In genomic region chr5:53153144-53153543, GRCm38 (mm10) we compare ENCODE assay signal across 23 mouse cellular contexts.
A peak's percentile ranks its signal among the peaks of the same experiment; 100 is the strongest.
DNase-seq lines count a peak whose midpoint lies in the region; ATAC-seq and TF ChIP-seq lines count a peak whose summit lies in the region.
"Had no signal": no experiment of that assay in that cellular context is flagged by ENCODE, and none has a peak within 500 bp of the region (broad histone marks: within the 10 kb centered on the region; RNA-seq: fewer than 3 reads in every experiment).

No protein-coding gene starts in this region.

- no peak for ATAC-seq in intestine, postnatal 0 days
- ATAC-seq: inflammation-experienced regulatory T-cells, adult 6 months; lung, postnatal 0 days had no signal

- no peak for DNase-seq in cerebellum, adult 2 months
- DNase-seq in cerebellum, postnatal 14 days, result no peak
- DNase-seq in 3T3-L1 (ENCODE audit: low read depth, low spot score) (peak; percentile 14), MN1 (ENCODE audit: low spot score) (peak; percentile 43)
- DNase-seq in thymus, postnatal 0 days (ENCODE audit: low spot score), result peak; percentile 3
- DNase-seq in lung, postnatal 14 days, result no peak
- DNase-seq in B cell, adult 2 months, result no peak
- DNase-seq: adrenal gland, postnatal 25 days; cerebellum, adult 11-12 months; cerebellum, postnatal 36 days; gastrocnemius, adult 2 months; heart, postnatal 14 days; kidney, adult 8-10 months; layer of hippocampus, postnatal 36 days; right cerebral cortex, postnatal 14 days; spleen, adult 18-20 months had no signal

- peak overlapping the region; percentile 56; the same call in 1 of the 2 replicates for H3K27ac ChIP-seq in cerebellum, adult 2 months (ENCODE audit: insufficient read depth, low read length)
- no peak overlapping the region for H3K27ac ChIP-seq in intestine, postnatal 0 days (ENCODE audit: low read depth, low read length)
- H3K27ac ChIP-seq: gastrocnemius, adult 2 months; hindbrain, embryonic 13.5 days; limb, embryonic 15.5 days had no signal

- no peak overlapping the region for H3K4me3 ChIP-seq in cerebellum, adult 2 months (replicated peaks; ENCODE audit: insufficient read depth, low read depth, low read length)
- H3K4me3 ChIP-seq in intestine, postnatal 0 days (ENCODE audit: low read depth, low read length), result no peak overlapping the region
- H3K4me3 ChIP-seq: gastrocnemius, adult 2 months; hindbrain, embryonic 13.5 days; limb, embryonic 15.5 days; megakaryocyte, embryonic 14.5 days had no signal

- H3K9me3 ChIP-seq in intestine, postnatal 0 days (ENCODE audit: control insufficient read depth), result no peaks in the 10 kb centered on the region
- H3K9me3 ChIP-seq: hindbrain, embryonic 13.5 days; limb, embryonic 15.5 days; megakaryocyte, embryonic 14.5 days had no signal

- H3K9ac ChIP-seq in intestine, postnatal 0 days (ENCODE audit: low read depth, low read length), result no peak overlapping the region
- H3K9ac ChIP-seq: hindbrain, embryonic 13.5 days; limb, embryonic 15.5 days had no signal

- TF ChIP-seq CTCF in cerebellum, adult 2 months (IDR thresholded peaks at IDR 0.05; ENCODE audit: borderline replicate concordance, insufficient read depth, low read depth, low read length), result no peak
- no peak for TF ChIP-seq CTCF in intestine, postnatal 0 days (IDR thresholded peaks at IDR 0.05; ENCODE audit: low read depth)

- no peak overlapping the region for H3K4me2 ChIP-seq in intestine, postnatal 0 days (replicated peaks; ENCODE audit: low read depth)
- H3K4me2 ChIP-seq: heart, embryonic 11.5 days; hindbrain, embryonic 13.5 days; limb, embryonic 15.5 days had no signal

- peaks cover 5% of the 10 kb centered on the region; the same call in 1 of the 2 replicates for H3K36me3 ChIP-seq in intestine, postnatal 0 days (ENCODE audit: control insufficient read depth, insufficient read depth)
- H3K36me3 ChIP-seq: hindbrain, embryonic 13.5 days; limb, embryonic 15.5 days had no signal

- WGBS in cerebellum, adult 2 months, result 64% methylated on average over 5 of the region's 5 CpGs
- WGBS in intestine, postnatal 0 days, result 77% methylated on average over 5 of the region's 5 CpGs

- no peaks in the 10 kb centered on the region for H3K27me3 ChIP-seq in cerebellum, adult 2 months (ENCODE audit: control insufficient read depth, insufficient read depth, low read length)
- H3K27me3 ChIP-seq in intestine, postnatal 0 days (replicated peaks; ENCODE audit: control insufficient read depth, insufficient read depth, low read length), result no peaks in the 10 kb centered on the region
- H3K27me3 ChIP-seq: hindbrain, embryonic 13.5 days; limb, embryonic 15.5 days; megakaryocyte, embryonic 14.5 days had no signal

- peaks cover 33% of the 10 kb centered on the region for H3K4me1 ChIP-seq in cerebellum, adult 2 months (ENCODE audit: control insufficient read depth, insufficient read depth, low read length)
- no peaks in the 10 kb centered on the region for H3K4me1 ChIP-seq in intestine, postnatal 0 days (replicated peaks; ENCODE audit: control insufficient read depth, insufficient read depth, low read length)
- H3K4me1 ChIP-seq: hindbrain, embryonic 13.5 days; megakaryocyte, embryonic 14.5 days had no signal

- no peak for TF ChIP-seq POLR2A in cerebellum, adult 2 months (IDR thresholded peaks at IDR 0.05; ENCODE audit: borderline replicate concordance, insufficient read depth, low read length)

Comparison
In these comparisons a context has a peak if more than half of its experiments do, and no peak if none do; other contexts are left out.
1. DNase-seq: peak in 3T3-L1 (single experiment), MN1 (single experiment) and thymus, postnatal 0 days (single experiment); none in cerebellum, adult 2 months (0 of 2), cerebellum, postnatal 14 days (0 of 2), lung, postnatal 14 days (single experiment) and B cell, adult 2 months (0 of 2).